7 mouse cellular contexts compared by ENCODE assay signal in the genomic region with DNA sequence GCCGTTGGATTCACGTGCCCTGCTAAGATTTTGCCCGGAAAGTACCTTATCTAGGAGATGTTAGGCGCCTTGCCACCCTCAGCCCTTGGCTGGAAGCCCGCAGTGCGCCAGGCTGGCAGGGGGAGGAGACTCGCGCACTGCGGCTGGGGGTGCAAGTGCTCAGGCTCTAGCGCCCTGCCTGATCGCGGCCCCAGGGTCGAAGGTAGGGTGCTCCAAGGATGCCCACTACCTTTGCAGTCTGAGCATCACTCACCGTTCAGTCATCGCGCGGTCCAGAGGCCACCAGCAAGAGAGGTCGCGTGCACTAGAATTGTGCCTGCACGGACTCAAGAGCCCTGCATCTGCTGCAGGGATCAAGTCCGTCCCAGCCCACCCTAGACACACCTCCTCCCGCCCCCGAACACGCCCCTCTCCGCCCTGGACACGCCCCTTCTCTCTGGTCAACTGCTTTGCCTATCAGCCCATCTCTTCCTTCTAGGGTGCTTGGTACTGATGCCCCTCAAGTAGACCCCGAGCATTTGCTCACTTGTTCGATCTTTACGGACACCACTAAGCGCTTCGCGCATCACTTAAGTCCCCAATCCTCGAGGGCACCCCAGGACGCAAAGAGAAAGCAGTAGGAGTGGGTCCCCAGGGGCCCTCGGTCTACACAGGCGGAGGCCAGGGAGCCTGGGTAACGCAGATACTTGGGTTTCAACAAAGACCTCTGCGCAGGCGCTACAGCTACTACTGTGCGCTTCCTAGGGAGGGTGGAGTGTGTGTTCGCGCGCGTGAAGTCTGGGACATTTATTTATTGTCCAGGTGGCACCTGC. TPM values are rescaled to one million over a fixed set of nuclear protein-coding genes. Genes with fewer than 3 reads are reported as not detected.
DNase-seq lines count a peak whose midpoint lies in the region; ATAC-seq and TF ChIP-seq lines count a peak whose summit lies in the region.

A gene (minus strand): TSS at position 482 of the 812 bp plus-strand sequence.

- peak within 1 kb of the TSS; percentile 56; the same call in 1 of the 2 replicates for H3K27ac ChIP-seq in heart, embryonic 12.5 days (ENCODE audit: poor library complexity, severe bottlenecking)
- peak within 1 kb of the TSS; percentile 21 for H3K27ac ChIP-seq in kidney, embryonic 16.5 days (ENCODE audit: low read length)
- no peak within 1 kb of the TSS for H3K27ac ChIP-seq in midbrain, postnatal 0 days (ENCODE audit: low read depth, low read length)

- peak within 1 kb of the TSS; percentile 57 for H3K4me3 ChIP-seq in erythroblast, embryonic 14.5 days (replicated peaks)
- H3K4me3 ChIP-seq in heart, embryonic 12.5 days, result peak within 1 kb of the TSS; percentile 57
- H3K4me3 ChIP-seq in kidney, embryonic 16.5 days (ENCODE audit: low read length), result peak within 1 kb of the TSS; percentile 49
- peak within 1 kb of the TSS; percentile 48 for H3K4me3 ChIP-seq in midbrain, postnatal 0 days (ENCODE audit: low read depth, low read length)

- H3K4me1 ChIP-seq in erythroblast, embryonic 14.5 days (ENCODE audit: control insufficient read depth), result peaks cover 12% of the 10 kb centered on the region
- H3K4me1 ChIP-seq in heart, embryonic 12.5 days (replicated peaks), result peaks cover 52% of the 10 kb centered on the region
- H3K4me1 ChIP-seq in kidney, embryonic 16.5 days (ENCODE audit: insufficient read depth, low read length), result peaks cover 23% of the 10 kb centered on the region
- peaks cover 14% of the 10 kb centered on the region for H3K4me1 ChIP-seq in midbrain, postnatal 0 days (ENCODE audit: insufficient read depth, low read length)

- TF ChIP-seq POLR2A in brain, embryonic 14.5 days (IDR thresholded peaks at IDR 0.05; ENCODE audit: borderline replicate concordance, extremely low read depth, insufficient read depth, insufficient read length, poor library complexity, severe bottlenecking), result peak; percentile 43; the same call in 1 of the 2 replicates

- no peak for TF ChIP-seq CTCF in brain, embryonic 14.5 days (IDR thresholded peaks at IDR 0.05; ENCODE audit: borderline replicate concordance, extremely low read depth, insufficient read depth, insufficient read length)
- TF ChIP-seq CTCF in midbrain, postnatal 0 days (IDR thresholded peaks at IDR 0.05), result no peak

- DNase-seq in brain, embryonic 14.5 days (ENCODE audit: low read depth), result peak; percentile 95
- DNase-seq in liver, result peak; percentile 86
- DNase-seq in midbrain, postnatal 0 days (ENCODE audit: low spot score), result peak; percentile 83
- peak; percentile 74 to 89 for DNase-seq in spleen, postnatal 10 days (ENCODE audit: low spot score in 2 of 2)

- peak; percentile 82 for ATAC-seq in heart, embryonic 12.5 days (ENCODE audit: insufficient number of reproducible peaks, low FRiP score)
- ATAC-seq in kidney, embryonic 16.5 days (ENCODE audit: low FRiP score, low TSS enrichment), result peak; percentile 91
- ATAC-seq in midbrain, postnatal 0 days (ENCODE audit: low FRiP score), result peak; percentile 79

- no peaks in the 10 kb centered on the region for H3K36me3 ChIP-seq in erythroblast, embryonic 14.5 days (ENCODE audit: control insufficient read depth)
- H3K36me3 ChIP-seq in heart, embryonic 12.5 days, result no peaks in the 10 kb centered on the region
- H3K36me3 ChIP-seq in kidney, embryonic 16.5 days (ENCODE audit: insufficient read depth, low read length), result no peaks in the 10 kb centered on the region
- H3K36me3 ChIP-seq in midbrain, postnatal 0 days (ENCODE audit: insufficient read depth, low read length), result no peaks in the 10 kb centered on the region

- WGBS in heart, embryonic 12.5 days, result under 1% methylated on average over 44 of the region's 44 CpGs
- WGBS in kidney, embryonic 16.5 days, result under 1% methylated on average over 44 of the region's 44 CpGs
- WGBS in midbrain, postnatal 0 days, result under 1% methylated on average over 44 of the region's 44 CpGs

- H3K9ac ChIP-seq in heart, embryonic 12.5 days, result peak within 1 kb of the TSS; percentile 67
- peak within 1 kb of the TSS; percentile 59 for H3K9ac ChIP-seq in kidney, embryonic 16.5 days (replicated peaks; ENCODE audit: low read length)
- peak within 1 kb of the TSS; percentile 48 for H3K9ac ChIP-seq in midbrain, postnatal 0 days (replicated peaks; ENCODE audit: low read length, poor library complexity, severe bottlenecking)

- peak within 1 kb of the TSS; percentile 91 for H3K4me2 ChIP-seq in heart, embryonic 12.5 days
- H3K4me2 ChIP-seq in kidney, embryonic 16.5 days (replicated peaks; ENCODE audit: low read depth, low read length), result peak within 1 kb of the TSS; percentile 96
- peak within 1 kb of the TSS; percentile 93 for H3K4me2 ChIP-seq in midbrain, postnatal 0 days (ENCODE audit: low read depth, low read length, poor library complexity, severe bottlenecking)

- peaks cover 6% of the 10 kb centered on the region for H3K27me3 ChIP-seq in erythroblast, embryonic 14.5 days (ENCODE audit: control insufficient read depth)
- H3K27me3 ChIP-seq in heart, embryonic 12.5 days (replicated peaks), result 0 out of 2 replicates have a peak, but pooled peaks cover 21% of the 10 kb centered on the region
- no peaks in the 10 kb centered on the region for H3K27me3 ChIP-seq in kidney, embryonic 16.5 days (ENCODE audit: insufficient read depth, low read length)
- H3K27me3 ChIP-seq in midbrain, postnatal 0 days (ENCODE audit: insufficient read depth, low read length), result no peaks in the 10 kb centered on the region

- no peaks in the 10 kb centered on the region for H3K9me3 ChIP-seq in erythroblast, embryonic 14.5 days (ENCODE audit: control insufficient read depth, low read length)
- no peaks in the 10 kb centered on the region for H3K9me3 ChIP-seq in heart, embryonic 12.5 days (replicated peaks)
- H3K9me3 ChIP-seq in kidney, embryonic 16.5 days (ENCODE audit: low read length), result no peaks in the 10 kb centered on the region
- H3K9me3 ChIP-seq in midbrain, postnatal 0 days (ENCODE audit: low read length), result no peaks in the 10 kb centered on the region

RNA-seq across cellular contexts. Expression of the gene that starts here (rescaled TPM):
- 6.8 and 11.2 TPM in 2 replicates for polyA plus RNA-seq in brain, embryonic 14.5 days (2012; rRNA removed)
- polyA plus RNA-seq in erythroblast, embryonic 14.5 days (2012), result 0.02 and 0.07 TPM in 2 replicates
- polyA plus RNA-seq in heart, embryonic 12.5 days (2016; fragmentation: Nextera tagmentation; extraction: Ambion mirVana), result 5.6 and 6.5 TPM in 2 replicates
- polyA plus RNA-seq in kidney, embryonic 16.5 days (2015; fragmentation: Nextera tagmentation; extraction: Ambion mirVana), result 6.1 and 6.3 TPM in 2 replicates
- 6.7 and 7.0 TPM in 2 replicates for total RNA-seq in midbrain, postnatal 0 days (2014; rRNA removed)
- 8.1 and 10.4 TPM in 2 replicates for polyA plus RNA-seq in midbrain, postnatal 0 days (2015; fragmentation: Nextera tagmentation; extraction: Ambion mirVana)
